In the genomic region with DNA sequence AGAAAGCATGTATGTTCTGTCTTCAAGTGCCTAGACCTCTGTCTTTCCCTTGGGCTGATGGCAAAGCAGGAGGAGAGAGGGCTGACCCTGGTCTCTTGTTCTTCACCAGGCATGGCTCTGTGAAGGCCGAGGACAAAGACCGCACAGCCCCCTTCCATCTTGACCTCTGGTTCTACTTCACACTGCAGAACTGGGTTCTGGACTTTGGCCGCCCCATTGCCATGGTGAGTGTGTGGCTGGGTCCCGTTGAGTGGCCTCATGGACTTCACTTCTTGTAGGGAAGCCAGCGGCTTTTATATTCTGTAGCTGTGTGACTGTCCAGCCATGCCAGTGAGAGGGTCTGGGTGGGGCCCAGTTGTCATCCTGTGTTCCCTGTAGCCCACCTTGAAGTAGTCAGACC, we compare ENCODE assay signal across 21 mouse cellular contexts.
"Had no signal": no experiment of that assay in that cellular context is flagged by ENCODE, and none has a peak within 500 bp of the region (broad histone marks: within the 10 kb centered on the region; RNA-seq: fewer than 3 reads in every experiment).

No protein-coding gene starts in this region.

- H3K27me3 ChIP-seq: intestine, embryonic 15.5 days; limb, embryonic 13.5 days; midbrain, embryonic 12.5 days; midbrain, embryonic 15.5 days; neural tube, embryonic 12.5 days; neural tube, embryonic 15.5 days; stomach, embryonic 15.5 days had no signal

- H3K9ac ChIP-seq: intestine, embryonic 15.5 days; limb, embryonic 13.5 days; liver, embryonic 14.5 days; liver, postnatal 0 days; lung, embryonic 14.5 days; midbrain, embryonic 12.5 days; midbrain, embryonic 15.5 days; neural tube, embryonic 12.5 days; neural tube, embryonic 15.5 days; stomach, embryonic 15.5 days had no signal

- DNase-seq: liver; liver, postnatal 0 days; lung, embryonic 14.5 days; right cerebral cortex, adult 18-20 months; right cerebral cortex, postnatal 25 days; spleen, adult 18-20 months; thymus, adult 2 months; thymus, postnatal 14 days; thymus, postnatal 4 days had no signal

- H3K9me3 ChIP-seq: intestine, embryonic 15.5 days; limb, embryonic 10.5 days; limb, embryonic 13.5 days; midbrain, embryonic 12.5 days; midbrain, embryonic 15.5 days; neural tube, embryonic 12.5 days; neural tube, embryonic 15.5 days; stomach, embryonic 15.5 days had no signal

- ATAC-seq: hindbrain, embryonic 16.5 days; intestine, embryonic 15.5 days; liver, postnatal 0 days; lung, postnatal 0 days; midbrain, embryonic 15.5 days had no signal

- H3K4me3 ChIP-seq: intestine, embryonic 15.5 days; limb, embryonic 10.5 days; limb, embryonic 13.5 days; midbrain, embryonic 12.5 days; midbrain, embryonic 15.5 days; neural tube, embryonic 12.5 days; neural tube, embryonic 15.5 days; stomach, embryonic 15.5 days had no signal

- H3K27ac ChIP-seq: intestine, embryonic 15.5 days; limb, embryonic 10.5 days; limb, embryonic 13.5 days; liver, embryonic 14.5 days; macrophage; midbrain, embryonic 12.5 days; midbrain, embryonic 15.5 days; neural tube, embryonic 12.5 days; neural tube, embryonic 15.5 days; stomach, embryonic 15.5 days had no signal

- H3K36me3 ChIP-seq: intestine, embryonic 15.5 days; midbrain, embryonic 12.5 days; midbrain, embryonic 15.5 days; neural tube, embryonic 12.5 days; neural tube, embryonic 15.5 days; stomach, embryonic 15.5 days had no signal

- H3K4me1 ChIP-seq: neural tube, embryonic 12.5 days had no signal

- H3K4me2 ChIP-seq: intestine, embryonic 15.5 days; limb, embryonic 13.5 days; lung, embryonic 14.5 days; midbrain, embryonic 12.5 days; midbrain, embryonic 15.5 days; neural tube, embryonic 12.5 days; neural tube, embryonic 15.5 days; stomach, embryonic 15.5 days had no signal
